Mouse (Mus musculus) left cerebral cortex, adult 9 months (tissue): ENCODE data around the gene Upf2.
"Not testable (repeated sequence)": the region's sequence is repeated elsewhere in the genome, so short reads cannot be mapped to it uniquely, and the experiment has no call there.

Source experiments
- DNase-seq, 2 experiments: peaks; one replicate each; pipeline ENCODE4 v3.0.0; 2022; ENCODE audit warnings: low spot score in 2 of 2

Upf2 gene

GRCm38 (mm10) chr2:6070925-6071324 lies 119.7 kb downstream of the Upf2 start:
- DNase-seq, result no peak

- no peak for DNase-seq
These were observed 120.5 kb downstream of the Upf2 start for GRCm38 (mm10) chr2:6071598-6072440.

- no peak for DNase-seq
These were observed 121.5 kb downstream of the Upf2 start for GRCm38 (mm10) chr2:6072685-6073260.

GRCm38 (mm10) chr2:6074891-6075529 lies 123.7 kb downstream of the Upf2 start:
- no peak for DNase-seq

- DNase-seq, result no peak
These were observed 124.2 kb downstream of the Upf2 start for GRCm38 (mm10) chr2:6075530-6075896.

- DNase-seq, result no peak
These were observed 128.8 kb downstream of the Upf2 start for GRCm38 (mm10) chr2:6080037-6080436.

- no peak for DNase-seq
These were observed 129.8 kb downstream of the Upf2 start for GRCm38 (mm10) chr2:6081108-6081507.

- no peak for DNase-seq
These were observed 131.3 kb downstream of the Upf2 start for GRCm38 (mm10) chr2:6082615-6083014.

- DNase-seq, result no peak
These were observed 132.4 kb downstream of the Upf2 start for GRCm38 (mm10) chr2:6083696-6084095.

GRCm38 (mm10) chr2:6085622-6086530 lies 134.6 kb downstream of the Upf2 start:
- DNase-seq, result no peak

- no peak for DNase-seq
These were observed 135.9 kb downstream of the Upf2 start for GRCm38 (mm10) chr2:6087151-6087550.

- not testable (repeated sequence) for DNase-seq
These were observed 138.7 kb downstream of the Upf2 start for GRCm38 (mm10) chr2:6089941-6090340.

- no peak for DNase-seq
These were observed 145.9 kb downstream of the Upf2 start for GRCm38 (mm10) chr2:6097113-6097716.

GRCm38 (mm10) chr2:6098924-6099323 lies 147.7 kb downstream of the Upf2 start:
- DNase-seq, result no peak

GRCm38 (mm10) chr2:6099443-6099842 lies 148.2 kb downstream of the Upf2 start:
- DNase-seq, result no peak

- no peak for DNase-seq
These were observed 148.9 kb downstream of the Upf2 start for GRCm38 (mm10) chr2:6100027-6100749.

GRCm38 (mm10) chr2:6100755-6101154 lies 149.5 kb downstream of the Upf2 start:
- no peak for DNase-seq

- DNase-seq, result no peak
These were observed 154.2 kb downstream of the Upf2 start for GRCm38 (mm10) chr2:6105437-6105836.
